Mouse (Mus musculus): Measurements from ENCODE around the gene Raet1e. TPM values are rescaled to one million over a fixed set of nuclear protein-coding genes. Genes with fewer than 3 reads are reported as not detected.
A peak's percentile ranks its signal among the peaks of the same experiment; 100 is the strongest.
"Not testable (repeated sequence)": the region's sequence is repeated elsewhere in the genome, so short reads cannot be mapped to it uniquely, and the experiment has no call there.

Gene Raet1e
- polyA plus RNA-seq, 1 experiment from 2014 or later: 2.7 TPM

DNA sequence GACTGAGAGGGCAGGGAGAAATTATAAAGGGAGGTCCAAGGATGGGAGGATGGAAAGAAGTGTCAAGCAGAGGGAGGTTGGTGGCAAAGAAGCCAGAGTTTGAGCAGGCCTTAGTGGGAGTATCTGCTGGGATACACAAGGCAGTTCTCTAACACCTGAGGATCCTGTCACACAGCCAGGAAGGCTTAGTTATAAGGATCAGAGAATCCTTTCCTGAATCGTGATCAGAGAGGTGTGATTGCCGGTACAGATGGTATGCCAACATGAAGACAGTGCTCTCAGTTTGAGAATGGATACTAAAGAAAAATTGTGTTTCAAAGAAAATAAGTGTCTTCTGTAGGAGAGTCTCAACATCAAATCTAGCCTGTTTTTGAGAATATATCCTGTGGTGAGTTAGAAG, 164.5 kb downstream of the Raet1e start:
- Histone ChIP-seq H3K27ac (replicated peaks in 1 of 2; ENCODE audit: control insufficient read depth in 1 of 2, insufficient read depth in 1 of 2, low read depth in 2 of 2, low read length in 2 of 2) (no peak overlapping the region), H3K36me3 (ENCODE audit: control insufficient read depth, insufficient read depth, low read length) (no peaks in the 10 kb centered on the region), H3K9me3 (ENCODE audit: control insufficient read depth, low read length) (no peaks in the 10 kb centered on the region), H3K4me1 (ENCODE audit: control insufficient read depth in 2 of 2, insufficient read depth in 2 of 2, low read length in 2 of 2) (no peaks in the 10 kb centered on the region), H3K9ac (ENCODE audit: low read length) (no peak overlapping the region), H3K27me3 (ENCODE audit: control insufficient read depth, insufficient read depth, low read length) (no peaks in the 10 kb centered on the region), H3K4me3 (ENCODE audit: control insufficient read depth in 1 of 2, insufficient read depth in 1 of 2, low read depth in 1 of 2, low read length in 2 of 2) (no peak overlapping the region), H3K4me2 (ENCODE audit: low read length) (no peak overlapping the region)
- 79% methylated on average over 2 of the region's 2 CpGs for WGBS
- ATAC-seq (ENCODE audit: insufficient number of reproducible peaks, insufficient read depth, low FRiP score, low read depth): no peak

DNA sequence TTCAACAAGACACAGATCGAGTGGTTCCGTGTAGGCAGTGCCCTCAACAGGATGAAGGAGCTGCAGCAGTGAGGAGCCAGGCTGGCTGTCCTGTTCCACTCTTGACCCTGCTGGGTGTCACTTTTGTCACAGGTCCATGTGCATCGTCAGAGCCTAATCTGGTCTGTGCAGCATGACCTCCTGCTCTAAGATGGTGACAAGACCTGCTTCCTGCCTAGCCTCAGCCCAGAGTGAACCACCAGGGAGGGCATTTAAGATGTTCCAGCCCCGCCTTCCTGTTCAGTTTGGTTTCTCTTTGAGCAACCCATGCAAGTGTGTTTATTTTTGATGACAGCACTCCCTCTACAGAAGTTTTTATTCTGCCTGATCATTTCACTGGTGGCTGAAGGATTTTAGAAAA, 187.4 kb downstream of the Raet1e start:
- H3K9ac ChIP-seq (ENCODE audit: low read length); ATAC-seq (ENCODE audit: insufficient number of reproducible peaks, insufficient read depth, low FRiP score, low read depth); H3K4me1 ChIP-seq (ENCODE audit: control insufficient read depth in 2 of 2, insufficient read depth in 2 of 2, low read length in 2 of 2); H3K9me3 ChIP-seq (ENCODE audit: control insufficient read depth, low read length); H3K4me3 ChIP-seq (ENCODE audit: control insufficient read depth in 1 of 2, insufficient read depth in 1 of 2, low read depth in 1 of 2, low read length in 2 of 2); H3K36me3 ChIP-seq (ENCODE audit: control insufficient read depth, insufficient read depth, low read length); H3K4me2 ChIP-seq (ENCODE audit: low read length); H3K27ac ChIP-seq (replicated peaks in 1 of 2; ENCODE audit: control insufficient read depth in 1 of 2, insufficient read depth in 1 of 2, low read depth in 2 of 2, low read length in 2 of 2); H3K27me3 ChIP-seq (ENCODE audit: control insufficient read depth, insufficient read depth, low read length): not testable (repeated sequence)
- WGBS: 57% methylated on average over 4 of the region's 4 CpGs

DNA sequence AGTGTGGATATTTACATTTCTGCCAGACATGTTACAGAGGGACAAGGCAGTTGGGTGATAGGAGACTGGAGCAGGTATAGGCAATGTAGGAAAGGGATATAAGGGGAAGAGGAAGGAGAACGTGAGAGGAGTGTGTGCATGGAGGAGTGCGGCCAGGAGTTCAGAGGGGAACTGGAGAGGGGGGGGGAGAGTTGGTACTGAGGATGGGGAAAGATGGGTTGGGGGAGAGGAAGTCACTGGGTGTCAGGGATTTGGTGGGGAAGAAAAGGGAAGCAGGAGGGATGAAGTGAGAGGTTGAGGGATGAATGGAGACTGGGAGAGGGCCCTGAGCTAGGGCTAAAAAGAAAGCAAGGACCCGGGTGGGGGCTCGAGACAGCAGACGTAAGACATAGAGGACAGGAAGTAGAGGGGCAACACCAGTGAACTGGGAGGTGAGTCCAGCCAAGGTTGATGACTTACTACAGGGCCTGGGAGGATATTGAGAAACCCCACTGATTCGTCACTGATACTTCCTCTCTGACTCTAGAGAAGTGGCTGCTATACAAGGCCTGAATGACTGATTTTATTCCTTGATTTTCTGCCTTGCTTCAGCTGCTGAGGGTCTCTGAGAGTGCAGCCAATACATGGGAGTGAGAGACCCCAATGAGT, 195.3 kb downstream of the Raet1e start:
- not testable (repeated sequence) for H3K4me2 ChIP-seq (ENCODE audit: low read length); H3K27me3 ChIP-seq (ENCODE audit: control insufficient read depth, insufficient read depth, low read length); H3K36me3 ChIP-seq (ENCODE audit: control insufficient read depth, insufficient read depth, low read length); H3K9me3 ChIP-seq (ENCODE audit: control insufficient read depth, low read length); H3K4me3 ChIP-seq (ENCODE audit: control insufficient read depth in 1 of 2, insufficient read depth in 1 of 2, low read depth in 1 of 2, low read length in 2 of 2); H3K9ac ChIP-seq (ENCODE audit: low read length); H3K4me1 ChIP-seq (ENCODE audit: control insufficient read depth in 2 of 2, insufficient read depth in 2 of 2, low read length in 2 of 2); H3K27ac ChIP-seq (replicated peaks in 1 of 2; ENCODE audit: control insufficient read depth in 1 of 2, insufficient read depth in 1 of 2, low read depth in 2 of 2, low read length in 2 of 2); ATAC-seq (ENCODE audit: insufficient number of reproducible peaks, insufficient read depth, low FRiP score, low read depth)
- WGBS: 76% methylated on average over 6 of the region's 6 CpGs

DNA sequence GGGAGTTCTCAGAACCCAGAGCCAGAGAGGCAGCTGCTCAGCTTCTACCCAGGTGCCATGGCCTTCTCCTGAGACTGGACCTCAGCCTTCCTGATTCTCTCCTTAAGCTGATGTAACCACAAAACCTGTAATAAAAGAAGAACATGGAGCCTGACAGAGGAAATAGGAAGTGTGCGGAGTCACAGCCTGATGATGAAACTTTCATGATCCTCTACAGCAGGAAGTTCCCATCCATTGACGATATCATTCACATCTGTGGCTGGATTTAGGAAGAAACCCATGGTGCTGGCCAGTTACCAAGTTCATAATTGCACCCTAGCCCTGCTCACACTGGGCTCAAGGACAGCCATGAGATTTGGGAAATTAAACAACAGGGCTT, 195.8 kb downstream of the Raet1e start:
- H3K4me3 ChIP-seq (ENCODE audit: control insufficient read depth in 1 of 2, insufficient read depth in 1 of 2, low read depth in 1 of 2, low read length in 2 of 2); H3K36me3 ChIP-seq (ENCODE audit: control insufficient read depth, insufficient read depth, low read length); H3K9me3 ChIP-seq (ENCODE audit: control insufficient read depth, low read length); H3K4me2 ChIP-seq (ENCODE audit: low read length); H3K4me1 ChIP-seq (ENCODE audit: control insufficient read depth in 2 of 2, insufficient read depth in 2 of 2, low read length in 2 of 2); H3K27ac ChIP-seq (replicated peaks in 1 of 2; ENCODE audit: control insufficient read depth in 1 of 2, insufficient read depth in 1 of 2, low read depth in 2 of 2, low read length in 2 of 2); ATAC-seq (ENCODE audit: insufficient number of reproducible peaks, insufficient read depth, low FRiP score, low read depth); H3K27me3 ChIP-seq (ENCODE audit: control insufficient read depth, insufficient read depth, low read length); H3K9ac ChIP-seq (ENCODE audit: low read length): not testable (repeated sequence)
- 80% methylated on average over 2 of the region's 2 CpGs for WGBS

DNA sequence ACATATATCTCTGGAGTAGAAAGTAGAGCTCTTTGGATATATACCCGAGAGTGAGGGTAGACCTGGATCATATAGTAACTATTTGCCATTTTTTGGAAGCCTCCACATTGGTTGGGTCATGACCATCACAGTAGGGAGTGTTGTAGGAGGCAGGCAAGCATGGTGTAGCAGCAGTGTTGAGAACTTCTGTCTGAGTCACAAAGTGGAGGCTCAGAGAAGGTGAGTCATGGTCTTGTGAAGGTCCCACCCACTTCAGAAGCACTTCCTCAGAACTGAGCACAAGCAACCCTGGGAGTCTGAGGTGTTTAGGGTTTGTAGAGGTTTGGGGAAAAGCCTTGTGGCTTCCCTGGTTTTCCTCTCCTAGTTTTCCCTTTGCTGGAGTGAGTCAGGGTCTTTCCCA, 199.0 kb downstream of the Raet1e start:
- not testable (repeated sequence) for H3K4me1 ChIP-seq (ENCODE audit: control insufficient read depth in 2 of 2, insufficient read depth in 2 of 2, low read length in 2 of 2); H3K9me3 ChIP-seq (ENCODE audit: control insufficient read depth, low read length); H3K27ac ChIP-seq (replicated peaks in 1 of 2; ENCODE audit: control insufficient read depth in 1 of 2, insufficient read depth in 1 of 2, low read depth in 2 of 2, low read length in 2 of 2); ATAC-seq (ENCODE audit: insufficient number of reproducible peaks, insufficient read depth, low FRiP score, low read depth); H3K4me3 ChIP-seq (ENCODE audit: control insufficient read depth in 1 of 2, insufficient read depth in 1 of 2, low read depth in 1 of 2, low read length in 2 of 2); H3K9ac ChIP-seq (ENCODE audit: low read length); H3K4me2 ChIP-seq (ENCODE audit: low read length); H3K27me3 ChIP-seq (ENCODE audit: control insufficient read depth, insufficient read depth, low read length); H3K36me3 ChIP-seq (ENCODE audit: control insufficient read depth, insufficient read depth, low read length)
- WGBS: 57% methylated on average over 1 of the region's 1 CpGs

DNA sequence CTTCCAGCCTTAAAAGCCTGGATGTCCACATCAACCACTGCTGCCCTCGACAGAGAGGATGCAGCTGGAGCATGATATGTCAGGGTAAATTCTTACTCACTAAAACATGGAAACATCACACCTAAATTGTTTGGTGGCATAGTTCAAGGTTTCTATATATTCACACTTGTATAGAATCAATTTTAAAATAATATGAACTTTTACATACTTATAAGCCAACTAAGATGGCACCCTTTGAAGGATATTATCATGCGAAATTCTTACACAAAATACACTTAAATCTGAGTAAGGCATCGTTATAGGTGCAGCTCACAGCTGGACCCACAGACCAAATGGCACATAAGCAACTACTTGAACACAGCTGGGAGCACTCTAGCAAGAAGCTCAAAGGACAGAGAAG, 201.9 kb downstream of the Raet1e start, which contains the start of gene Raet1d:
Gene Raet1d, plus strand, starts transcription at position 301 of the 400 bp plus-strand sequence.
- peak within 1 kb of the TSS; percentile 39; the same call in 1 of the 2 replicates for H3K4me2 ChIP-seq (ENCODE audit: low read length)
- H3K9ac ChIP-seq (ENCODE audit: low read length); H3K27me3 ChIP-seq (ENCODE audit: control insufficient read depth, insufficient read depth, low read length); ATAC-seq (ENCODE audit: insufficient number of reproducible peaks, insufficient read depth, low FRiP score, low read depth); H3K27ac ChIP-seq (replicated peaks in 1 of 2; ENCODE audit: control insufficient read depth in 1 of 2, insufficient read depth in 1 of 2, low read depth in 2 of 2, low read length in 2 of 2); H3K4me1 ChIP-seq (ENCODE audit: control insufficient read depth in 2 of 2, insufficient read depth in 2 of 2, low read length in 2 of 2); H3K9me3 ChIP-seq (ENCODE audit: control insufficient read depth, low read length); H3K36me3 ChIP-seq (ENCODE audit: control insufficient read depth, insufficient read depth, low read length): not testable (repeated sequence)
- H3K4me3 ChIP-seq (ENCODE audit: control insufficient read depth in 1 of 2, insufficient read depth in 1 of 2, low read depth in 1 of 2, low read length in 2 of 2): peak within 1 kb of the TSS in 1 of 2 experiments; percentile 18; a peak in 1 of 4 replicates
- WGBS: 61% methylated on average over 3 of the region's 3 CpGs

DNA sequence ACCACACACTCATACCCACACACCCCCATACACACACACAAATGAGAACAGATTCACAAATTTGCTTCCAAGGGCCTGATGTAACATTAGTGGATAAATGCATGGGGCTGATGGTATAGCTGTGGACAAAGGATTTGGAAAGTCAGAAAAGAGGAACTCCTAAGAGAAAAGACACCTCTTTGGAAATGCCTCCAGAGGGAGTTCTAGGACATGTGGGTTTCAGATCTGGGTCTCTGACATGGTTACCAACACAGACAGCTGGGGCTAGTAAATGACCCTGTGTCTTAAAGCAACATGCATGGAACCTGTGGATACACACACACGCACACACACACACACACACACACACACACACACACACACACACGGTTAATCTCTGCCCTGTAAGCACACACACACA, 202.6 kb downstream of the Raet1e start:
- H3K4me1 ChIP-seq (ENCODE audit: control insufficient read depth in 2 of 2, insufficient read depth in 2 of 2, low read length in 2 of 2); H3K27ac ChIP-seq (replicated peaks in 1 of 2; ENCODE audit: control insufficient read depth in 1 of 2, insufficient read depth in 1 of 2, low read depth in 2 of 2, low read length in 2 of 2); H3K9me3 ChIP-seq (ENCODE audit: control insufficient read depth, low read length); ATAC-seq (ENCODE audit: insufficient number of reproducible peaks, insufficient read depth, low FRiP score, low read depth); H3K36me3 ChIP-seq (ENCODE audit: control insufficient read depth, insufficient read depth, low read length); H3K27me3 ChIP-seq (ENCODE audit: control insufficient read depth, insufficient read depth, low read length); H3K9ac ChIP-seq (ENCODE audit: low read length); H3K4me2 ChIP-seq (ENCODE audit: low read length); H3K4me3 ChIP-seq (ENCODE audit: control insufficient read depth in 1 of 2, insufficient read depth in 1 of 2, low read depth in 1 of 2, low read length in 2 of 2): not testable (repeated sequence)
- WGBS: 45% methylated on average over 2 of the region's 2 CpGs

Data from heart, embryonic 14.5 days (tissue).